Mouse (Mus musculus) granulocyte monocyte progenitor cell, adult 5-6 weeks (primary cell): Measurements from ENCODE around the gene Bnip1. TPM values are rescaled to one million over a fixed set of nuclear protein-coding genes. Genes with fewer than 3 reads are reported as not detected.

ENCODE experiments used
- ATAC-seq: replicated peaks from 2 replicates; pipeline ENCODE4 v1.8.0; 2016; ENCODE audit warnings: mild to moderate bottlenecking, moderate TSS enrichment, inconsistent platforms; ENCODE audit not compliant: poor library complexity, severe bottlenecking
- total RNA-seq, 2 experiments: library from RNA; stranded (forward) in 1 of 2; stranded (reverse) in 1 of 2; fragments of 200-712, 200-1000 nt in 1 of 2; fragments of >200 nt in 1 of 2; fragmentation: Nextera tagmentation in 1 of 2; gene quantifications; 2 replicates each; pipeline ENCODE4 v1.2.3; 2014 to 2017

The Bnip1 gene
- total RNA-seq (2014; fragmentation: Nextera tagmentation) (23.5 and 51.0 TPM in 2 replicates), total RNA-seq (2017) (39.2 and 46.8 TPM in 2 replicates)

- ATAC-seq, result peak; percentile 96
These were observed at the start of gene Bnip1 for GRCm38 (mm10) chr17:26780750-26781571. TSS of gene Bnip1 (plus strand) at chr17:26781066.

- no peak for ATAC-seq
These were observed 38.3 kb upstream of the Bnip1 start for GRCm38 (mm10) chr17:26742581-26742980.

- no peak for ATAC-seq
These were observed 37.6 kb upstream of the Bnip1 start for GRCm38 (mm10) chr17:26743294-26743693.

- ATAC-seq, result peak; percentile 90
These were observed 30.9 kb upstream of the Bnip1 start for GRCm38 (mm10) chr17:26749975-26750374.

- ATAC-seq, result no peak
These were observed 28.6 kb upstream of the Bnip1 start for GRCm38 (mm10) chr17:26752297-26752696.

GRCm38 (mm10) chr17:26753476-26753875 is 27.4 kb upstream of the Bnip1 start:
- ATAC-seq, result peak; percentile 64

GRCm38 (mm10) chr17:26767100-26767753 is 13.6 kb upstream of the Bnip1 start:
- no peak for ATAC-seq

- no peak for ATAC-seq
These were observed 13.1 kb upstream of the Bnip1 start for GRCm38 (mm10) chr17:26767754-26768124.

GRCm38 (mm10) chr17:26776211-26776610 is 4.7 kb upstream of the Bnip1 start:
- ATAC-seq, result no peak

- ATAC-seq, result no peak
These were observed 2.9 kb upstream of the Bnip1 start for GRCm38 (mm10) chr17:26778001-26778400.

- ATAC-seq, result no peak
These were observed 2.3 kb upstream of the Bnip1 start for GRCm38 (mm10) chr17:26778430-26779100.

- ATAC-seq, result no peak
These were observed 1.4 kb upstream of the Bnip1 start for GRCm38 (mm10) chr17:26779471-26779870.

- no peak for ATAC-seq
These were observed 761 bp downstream of the Bnip1 start for GRCm38 (mm10) chr17:26781610-26782043.

GRCm38 (mm10) chr17:26784525-26784924 is 3.7 kb downstream of the Bnip1 start:
- no peak for ATAC-seq

- no peak for ATAC-seq
These were observed 5.7 kb downstream of the Bnip1 start for GRCm38 (mm10) chr17:26786586-26786985.

GRCm38 (mm10) chr17:26788986-26789385 is 8.1 kb downstream of the Bnip1 start:
- ATAC-seq, result no peak

- no peak for ATAC-seq
These were observed 8.8 kb downstream of the Bnip1 start for GRCm38 (mm10) chr17:26789460-26790268.

- no peak for ATAC-seq
These were observed 9.7 kb downstream of the Bnip1 start for GRCm38 (mm10) chr17:26790269-26791214.

GRCm38 (mm10) chr17:26791580-26791979 is 10.7 kb downstream of the Bnip1 start:
- no peak for ATAC-seq
